Mouse (Mus musculus) embryonic facial prominence, embryonic 14.5 days (tissue): ENCODE measurements around the gene Ppm1f. TPM values are rescaled to one million over a fixed set of nuclear protein-coding genes. Genes with fewer than 3 reads are reported as not detected.
"Not testable (repeated sequence)": the region's sequence is repeated elsewhere in the genome, so short reads cannot be mapped to it uniquely, and the experiment has no call there.

Source experiments
- ATAC-seq: fragments of 200-750 bp; cut with Nextera tagmentation; 2 replicates; pipeline ENCODE4 v1.8.0; 2017; ENCODE audit warnings: low read depth, moderate number of reproducible peaks, moderate TSS enrichment
- DNase-seq: peaks from one replicate; pipeline ENCODE4 v3.0.0-alpha.2; 2015; ENCODE audit warnings: low spot score
- H3K27ac ChIP-seq: fragments of 300-500 bp; sonication (generic); replicated peaks from 2 replicates; pipeline ENCODE4 v1.5.1; 2014; ENCODE audit warnings: low read depth, mild to moderate bottlenecking, low read length, moderate library complexity
- H3K27me3 ChIP-seq: fragments of 300-500 bp; sonication (generic); replicated peaks from 2 replicates; pipeline ENCODE4 v1.6.1; 2014; ENCODE audit warnings: low read length; ENCODE audit not compliant: control insufficient read depth, insufficient read depth
- H3K36me3 ChIP-seq: fragments of 300-500 bp; sonication (generic); 2 replicates; pipeline ENCODE4 v1.6.1; 2014; ENCODE audit warnings: low read length, mixed read lengths; ENCODE audit not compliant: control insufficient read depth, insufficient read depth
- H3K4me1 ChIP-seq: fragments of 300-500 bp; sonication (generic); 2 replicates; pipeline ENCODE4 v1.6.1; 2014; ENCODE audit warnings: antibody characterized with exemption, low read length; ENCODE audit not compliant: control insufficient read depth, insufficient read depth
- H3K4me2 ChIP-seq: fragments of 300-500 bp; sonication (generic); 2 replicates; pipeline ENCODE4 v1.6.1; 2014; ENCODE audit warnings: low read depth, mild to moderate bottlenecking, low read length, moderate library complexity, mixed read lengths
- H3K4me3 ChIP-seq: fragments of 300-500 bp; sonication (generic); 2 replicates; pipeline ENCODE4 v1.5.1; 2014; ENCODE audit warnings: low read depth, mild to moderate bottlenecking, low read length
- H3K9ac ChIP-seq: fragments of 300-500 bp; sonication (generic); 2 replicates; pipeline ENCODE4 v1.6.1; 2014; ENCODE audit warnings: low read depth, mild to moderate bottlenecking, low read length, moderate library complexity, mixed read lengths
- H3K9me3 ChIP-seq: fragments of 300-500 bp; sonication (generic); 2 replicates; pipeline ENCODE4 v1.6.1; 2016; ENCODE audit warnings: low read length; ENCODE audit not compliant: control insufficient read depth
- WGBS: fragments of 180-500 bp; shearing (Covaris S2); extraction: QIAGEN DNeasy Blood & Tissue Kit; methylation state at CpG from one replicate; pipeline ENCODE4 v1.1.7; 2014; 5-methylcytosine and 5-hydroxymethylcytosine counted together
- polyA plus RNA-seq: library from polyadenylated mRNA; unstranded; fragments of >200 nt; fragmentation: Nextera tagmentation; extraction: Ambion mirVana; gene quantifications from 2 replicates; pipeline ENCODE4 v1.2.1, GENCODE M21; 2014

The Ppm1f gene
- polyA plus RNA-seq, result 21.6 and 23.9 TPM in 2 replicates

- DNase-seq (peak; percentile 93), ATAC-seq (peak; percentile 94)
- peak within 1 kb of the TSS; percentile 65 for H3K4me3 ChIP-seq
- H3K27ac ChIP-seq, result peak within 1 kb of the TSS; percentile 41; the same call in 1 of the 2 replicates
- under 1% methylated on average over 29 of the region's 29 CpGs for WGBS
- peaks cover 29% of the 10 kb centered on the region for H3K36me3 ChIP-seq
- H3K9ac ChIP-seq, result peak within 1 kb of the TSS; percentile 75
- no peaks in the 10 kb centered on the region for H3K27me3 ChIP-seq
- peak within 1 kb of the TSS; percentile 82 for H3K4me2 ChIP-seq
- H3K9me3 ChIP-seq, result no peaks in the 10 kb centered on the region
- H3K4me1 ChIP-seq, result peaks cover 8% of the 10 kb centered on the region
Measured at GRCm38 (mm10) chr16:16896382-16897055, at the start of gene Ppm1f. Gene Ppm1f, plus strand, starts transcription at chr16:16896469.

- Histone ChIP-seq H3K4me3 (no peak overlapping the region), H3K4me1 (no peaks in the 10 kb centered on the region), H3K9ac (no peak overlapping the region), H3K27ac (no peak overlapping the region), H3K4me2 (no peak overlapping the region), H3K9me3 (no peaks in the 10 kb centered on the region), H3K36me3 (no peaks in the 10 kb centered on the region), H3K27me3 (no peaks in the 10 kb centered on the region)
- no peak for DNase-seq
- ATAC-seq, result no peak
Measured at GRCm38 (mm10) chr16:16849196-16849595, 47.1 kb upstream of the Ppm1f start.

- no peak overlapping the region for H3K9ac ChIP-seq
- 75% methylated on average over 3 of the region's 3 CpGs for WGBS
Measured at GRCm38 (mm10) chr16:16852411-16852810, 43.9 kb upstream of the Ppm1f start.

GRCm38 (mm10) chr16:16854836-16855235 is 41.4 kb upstream of the Ppm1f start:
- no peaks in the 10 kb centered on the region for H3K9me3 ChIP-seq
- H3K36me3 ChIP-seq, result no peaks in the 10 kb centered on the region
- ATAC-seq (no peak), DNase-seq (peak; percentile 42)
- no peak overlapping the region for H3K4me3 ChIP-seq
- no peaks in the 10 kb centered on the region for H3K4me1 ChIP-seq
- H3K27me3 ChIP-seq, result no peaks in the 10 kb centered on the region
- 26% methylated on average over 6 of the region's 6 CpGs for WGBS
- H3K4me2 ChIP-seq, result no peak overlapping the region
- H3K9ac ChIP-seq, result no peak overlapping the region
- H3K27ac ChIP-seq, result no peak overlapping the region

More at GRCm38 (mm10) chr16:16852411-16852810, 43.9 kb upstream of the Ppm1f start:
- no peak overlapping the region for H3K4me3 ChIP-seq
- no peak overlapping the region for H3K27ac ChIP-seq
- H3K4me2 ChIP-seq, result no peak overlapping the region
- no peaks in the 10 kb centered on the region for H3K4me1 ChIP-seq
- no peak for DNase-seq
- H3K9me3 ChIP-seq, result no peaks in the 10 kb centered on the region
- ATAC-seq, result no peak
- no peaks in the 10 kb centered on the region for H3K27me3 ChIP-seq
- H3K36me3 ChIP-seq, result no peaks in the 10 kb centered on the region

GRCm38 (mm10) chr16:16855541-16855940 is 40.7 kb upstream of the Ppm1f start:
- Histone ChIP-seq H3K36me3 (no peaks in the 10 kb centered on the region), H3K4me3 (no peak overlapping the region), H3K4me1 (no peaks in the 10 kb centered on the region), H3K4me2 (no peak overlapping the region), H3K9me3 (no peaks in the 10 kb centered on the region), H3K27me3 (no peaks in the 10 kb centered on the region), H3K9ac (no peak overlapping the region), H3K27ac (no peak overlapping the region)
- 92% methylated on average over 1 of the region's 1 CpGs for whole genome bisulfite sequencing
- DNase-seq (no peak), ATAC-seq (no peak)

- H3K4me3 ChIP-seq, H3K36me3 ChIP-seq, H3K27ac ChIP-seq, H3K4me2 ChIP-seq, H3K9ac ChIP-seq, DNase-seq, H3K9me3 ChIP-seq, H3K27me3 ChIP-seq, H3K4me1 ChIP-seq, ATAC-seq: not testable (repeated sequence)
- WGBS, result 84% methylated on average over 9 of the region's 9 CpGs
Measured at GRCm38 (mm10) chr16:16856054-16856453, 40.2 kb upstream of the Ppm1f start.

GRCm38 (mm10) chr16:16856731-16857476 is 39.4 kb upstream of the Ppm1f start:
- Histone ChIP-seq H3K27me3 (no peaks in the 10 kb centered on the region), H3K4me2 (no peak overlapping the region), H3K9ac (no peak overlapping the region), H3K4me1 (no peaks in the 10 kb centered on the region), H3K9me3 (no peaks in the 10 kb centered on the region), H3K36me3 (no peaks in the 10 kb centered on the region), H3K4me3 (no peak overlapping the region), H3K27ac (no peak overlapping the region)
- DNase-seq (no peak), ATAC-seq (no peak)
- WGBS, result 74% methylated on average over 13 of the region's 13 CpGs

GRCm38 (mm10) chr16:16862288-16862687 is 34.0 kb upstream of the Ppm1f start:
- DNase-seq, result no peak
- H3K9me3 ChIP-seq, result no peaks in the 10 kb centered on the region

More at GRCm38 (mm10) chr16:16862288-16862687, 34.0 kb upstream of the Ppm1f start:
- no peak for ATAC-seq
- Histone ChIP-seq H3K9ac (no peak overlapping the region), H3K4me2 (no peak overlapping the region), H3K4me3 (no peak overlapping the region), H3K27me3 (no peaks in the 10 kb centered on the region), H3K4me1 (no peaks in the 10 kb centered on the region), H3K36me3 (no peaks in the 10 kb centered on the region), H3K27ac (no peak overlapping the region)
- 62% methylated on average over 3 of the region's 3 CpGs for WGBS
